Mouse (Mus musculus) spleen, adult 2 months (tissue): ENCODE results near the gene Pitpnb. TPM values are rescaled to one million over a fixed set of nuclear protein-coding genes. Genes with fewer than 3 reads are reported as not detected.

Experiments used
- DNase-seq, 2 experiments: peaks; one replicate each; pipeline versions ENCODE4 v3.0.0 to v3.0.0-alpha.2; 2012 to 2021; ENCODE audit warnings: low spot score in 2 of 2, low read depth in 1 of 2
- H3K27ac ChIP-seq: fragments of 200-500 bp; 2 replicates; pipeline ENCODE4 v1.5.1; 2012; ENCODE audit warnings: low read length, inconsistent platforms; ENCODE audit not compliant: insufficient read depth
- H3K27me3 ChIP-seq: fragments of 200-500 bp; 2 replicates; pipeline ENCODE4 v1.6.1; 2012; ENCODE audit warnings: mild to moderate bottlenecking, moderate library complexity, low read length, inconsistent platforms; ENCODE audit not compliant: control insufficient read depth, insufficient read depth
- H3K36me3 ChIP-seq: fragments of 200-500 bp; 2 replicates; pipeline ENCODE4 v1.6.1; 2012; ENCODE audit warnings: mild to moderate bottlenecking, low read length, inconsistent platforms; ENCODE audit not compliant: control insufficient read depth, insufficient read depth
- H3K4me1 ChIP-seq: fragments of 200-500 bp; 2 replicates; pipeline ENCODE4 v1.6.1; 2011; ENCODE audit warnings: inconsistent platforms; ENCODE audit not compliant: control insufficient read depth, insufficient read depth, insufficient read length
- H3K4me3 ChIP-seq: fragments of 200-500 bp; 2 replicates; pipeline ENCODE4 v1.5.1; 2011; ENCODE audit warnings: mild to moderate bottlenecking, inconsistent platforms; ENCODE audit not compliant: insufficient read depth, insufficient read length; ENCODE audit errors: extremely low read depth
- CTCF ChIP-seq: fragments of 200-500 bp; IDR thresholded peaks from 2 replicates; pipeline ENCODE4 v1.5.1; 2011; ENCODE audit warnings: mild to moderate bottlenecking, inconsistent platforms; ENCODE audit not compliant: insufficient read depth, insufficient read length, insufficient replicate concordance; ENCODE audit errors: extremely low read depth
- POLR2A ChIP-seq: fragments of 200-500 bp; IDR thresholded peaks from 2 replicates; pipeline ENCODE4 v1.6.1; 2011; ENCODE audit warnings: low read depth, low read length, inconsistent platforms
- WGBS: fragments of 180-500 bp; shearing (Covaris S2); methylation state at CpG from one replicate; pipeline ENCODE4 v1.1.7; 2018; 5-methylcytosine and 5-hydroxymethylcytosine counted together
- polyA plus RNA-seq: library from polyadenylated mRNA; depleted of rRNA; stranded (reverse); fragments of >200 nt; gene quantifications from 2 replicates; pipeline ENCODE4 v1.2.3, GENCODE M21; 2012

Pitpnb gene
- polyA plus RNA-seq, 1 experiment, result 25.5 TPM

DNA sequence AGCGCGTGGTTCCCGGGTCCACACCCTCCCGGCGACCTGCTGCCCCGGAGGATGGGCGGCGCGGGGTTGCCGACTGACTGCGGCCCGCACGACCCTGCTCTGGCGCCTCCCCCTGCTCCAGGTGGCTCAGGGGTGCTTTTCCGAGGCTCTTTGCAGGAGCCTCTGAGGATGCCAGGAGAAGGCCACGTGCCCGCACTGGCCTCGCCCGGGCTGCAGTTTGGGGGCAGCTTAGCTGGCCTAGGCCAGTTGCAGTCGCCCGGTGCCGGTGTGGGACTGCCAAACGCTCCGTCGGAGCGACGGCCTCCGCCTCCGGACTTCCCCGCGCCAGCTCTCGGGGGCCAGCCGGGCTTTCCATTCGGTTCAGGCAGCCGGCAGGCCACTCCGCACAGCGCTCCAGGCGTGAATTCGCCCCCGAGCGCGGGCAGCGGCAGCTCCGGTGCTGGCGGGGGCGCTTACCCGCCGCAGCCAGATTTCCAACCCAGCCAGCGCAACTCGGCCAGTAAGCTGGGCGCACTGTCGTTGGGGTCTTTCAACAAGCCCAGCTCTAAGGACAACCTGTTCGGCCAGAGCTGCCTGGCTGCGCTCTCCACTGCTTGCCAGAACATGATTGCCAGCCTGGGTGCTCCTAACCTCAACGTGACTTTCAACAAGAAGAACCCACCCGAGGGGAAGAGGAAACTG is 89.6 kb downstream of the Pitpnb start:
- H3K36me3 ChIP-seq, result no peaks in the 10 kb centered on the region
- TF ChIP-seq CTCF (no peak), POLR2A (no peak)
- peaks cover 35% of the 10 kb centered on the region for H3K27me3 ChIP-seq
- WGBS, result 22% methylated on average over 55 of the region's 56 CpGs
- no peak overlapping the region for H3K27ac ChIP-seq
- no peak overlapping the region for H3K4me3 ChIP-seq
- peaks cover 13% of the 10 kb centered on the region; the same call in 1 of the 2 replicates for H3K4me1 ChIP-seq
- DNase-seq, result no peak

DNA sequence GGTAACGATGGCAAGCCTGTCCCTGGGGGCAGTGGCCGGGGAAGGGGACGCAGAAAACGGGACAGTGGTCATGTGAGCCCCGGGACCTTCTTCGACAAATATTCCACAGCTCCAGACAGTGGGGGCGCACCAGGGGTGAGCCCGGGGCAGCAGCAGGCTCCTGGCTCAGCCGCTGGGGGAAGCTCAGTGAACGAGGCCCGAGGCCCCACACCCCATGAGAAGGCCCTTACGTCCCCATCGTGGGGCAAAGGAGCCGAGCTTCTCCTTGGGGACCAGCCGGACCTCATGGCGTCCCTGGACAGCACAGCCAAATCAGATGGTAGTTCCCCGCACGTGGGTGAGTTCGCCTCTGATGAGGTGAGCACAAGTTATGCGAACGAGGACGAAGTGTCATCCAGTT is 90.3 kb downstream of the Pitpnb start:
- Histone ChIP-seq H3K4me1 (peaks cover 13% of the 10 kb centered on the region; the same call in 1 of the 2 replicates), H3K4me3 (no peak overlapping the region), H3K27ac (no peak overlapping the region), H3K36me3 (no peaks in the 10 kb centered on the region), H3K27me3 (peaks cover 33% of the 10 kb centered on the region)
- 79% methylated on average over 22 of the region's 22 CpGs for WGBS
- DNase-seq, result no peak
- TF ChIP-seq POLR2A (no peak), CTCF (no peak)

- DNase-seq, result no peak
- TF ChIP-seq POLR2A, result no peak
- TF ChIP-seq CTCF, result no peak
- Histone ChIP-seq H3K27ac (no peak overlapping the region), H3K27me3 (peaks cover 32% of the 10 kb centered on the region), H3K36me3 (no peaks in the 10 kb centered on the region), H3K4me1 (peaks cover 13% of the 10 kb centered on the region; the same call in 1 of the 2 replicates), H3K4me3 (no peak overlapping the region)
- WGBS, result 85% methylated on average over 15 of the region's 15 CpGs
Observed at GRCm38 (mm10) chr5:111421424-111421823, 90.9 kb downstream of the Pitpnb start.

GRCm38 (mm10) chr5:111422058-111422800 is 91.7 kb downstream of the Pitpnb start:
- no peak for DNase-seq
- WGBS, result 83% methylated on average over 8 of the region's 8 CpGs
- peaks cover 27% of the 10 kb centered on the region for H3K27me3 ChIP-seq
- no peaks in the 10 kb centered on the region for H3K36me3 ChIP-seq
- H3K4me3 ChIP-seq, result no peak overlapping the region
- H3K4me1 ChIP-seq, result peaks cover 7% of the 10 kb centered on the region; the same call in 1 of the 2 replicates
- no peak overlapping the region for H3K27ac ChIP-seq
- TF ChIP-seq CTCF, result no peak
- TF ChIP-seq POLR2A, result no peak

- WGBS, result 69% methylated on average over 10 of the region's 10 CpGs
Observed at GRCm38 (mm10) chr5:111423011-111423410, 92.4 kb downstream of the Pitpnb start.

GRCm38 (mm10) chr5:111423616-111424015 is 93.1 kb downstream of the Pitpnb start:
- Histone ChIP-seq H3K4me3 (no peak overlapping the region), H3K27ac (no peak overlapping the region), H3K4me1 (no peaks in the 10 kb centered on the region; the same call in 1 of the 2 replicates), H3K36me3 (no peaks in the 10 kb centered on the region), H3K27me3 (peaks cover 14% of the 10 kb centered on the region)
- DNase-seq, result no peak
- TF ChIP-seq POLR2A (no peak), CTCF (no peak)
- 79% methylated on average over 4 of the region's 4 CpGs for WGBS

More at GRCm38 (mm10) chr5:111423011-111423410, 92.4 kb downstream of the Pitpnb start:
- Histone ChIP-seq H3K4me1 (peaks cover 5% of the 10 kb centered on the region; the same call in 1 of the 2 replicates), H3K4me3 (no peak overlapping the region), H3K27ac (no peak overlapping the region), H3K27me3 (peaks cover 20% of the 10 kb centered on the region), H3K36me3 (no peaks in the 10 kb centered on the region)
- no peak for DNase-seq
- no peak for TF ChIP-seq CTCF

DNA sequence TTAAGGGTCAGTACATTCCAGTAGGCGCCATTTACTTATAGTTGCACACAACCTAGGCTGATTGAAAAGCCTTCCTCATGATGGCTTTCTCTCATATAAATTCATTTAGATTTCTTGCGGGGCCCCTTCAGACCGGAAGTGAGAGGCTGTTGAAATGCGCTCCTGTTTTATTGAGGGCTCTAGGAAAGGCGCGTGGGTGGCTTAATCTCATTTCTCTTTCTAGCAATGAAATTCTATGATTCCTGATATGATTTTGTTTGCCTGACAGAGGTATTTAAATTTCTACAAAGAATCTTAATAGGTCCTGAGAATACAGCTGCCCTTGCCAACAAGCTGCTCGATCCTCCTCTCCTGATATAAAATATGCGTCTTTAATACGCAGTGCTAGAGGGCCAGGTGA is 95.2 kb downstream of the Pitpnb start:
- Histone ChIP-seq H3K27ac (no peak overlapping the region), H3K27me3 (0 out of 2 replicates have a peak, but pooled peaks cover 1% of the 10 kb centered on the region), H3K4me3 (no peak overlapping the region), H3K4me1 (no peaks in the 10 kb centered on the region), H3K36me3 (no peaks in the 10 kb centered on the region)
- no peak for TF ChIP-seq CTCF
- TF ChIP-seq POLR2A, result no peak
- 81% methylated on average over 9 of the region's 9 CpGs for WGBS
- DNase-seq, result no peak
